Mouse (Mus musculus): Measurements from ENCODE around the gene 1810049J17Rik. TPM values are rescaled to one million over a fixed set of nuclear protein-coding genes. Genes with fewer than 3 reads are reported as not detected.

1810049J17Rik gene
- polyA plus RNA-seq, 1 experiment from 2014 or later = 1.1 TPM

Other genes with a start within 250 kb of the 1810049J17Rik start
- 176 and 180 TPM in 2 replicates for gene Zfr, start 204.1 kb downstream of the 1810049J17Rik start, polyA plus RNA-seq (2015; fragmentation: Nextera tagmentation; extraction: Ambion mirVana)
- gene Mtmr12, start 116.9 kb downstream of the 1810049J17Rik start, polyA plus RNA-seq (2015; fragmentation: Nextera tagmentation; extraction: Ambion mirVana) = 8.3 and 9.6 TPM in 2 replicates
- 62.6 and 64.8 TPM in 2 replicates for gene Golph3, start 449 bp downstream of the 1810049J17Rik start, polyA plus RNA-seq (2015; fragmentation: Nextera tagmentation; extraction: Ambion mirVana)